Mouse (Mus musculus) WW6 (cell line): ENCODE measurements at regions not wholly inside any gene's neighbourhood (a gene's known extent, or its start where the extent isn't known, plus 50 kb on each side); places are given as distances from the start of the nearest gene placed in this dataset.

Experiments
- DNase-seq: peaks from one replicate; pipeline ENCODE4 v3.0.0-alpha.2; 2013; ENCODE audit warnings: low read depth, low spot score

GRCm38 (mm10) chr2:38420498-38420897 is 81.4 kb downstream of the Lhx2 start:
- DNase-seq = no peak

GRCm38 (mm10) chr2:38422406-38422805 is 83.3 kb downstream of the Lhx2 start:
- DNase-seq = no peak

- no peak for DNase-seq
Measured at GRCm38 (mm10) chr2:38423886-38424277, 84.8 kb downstream of the Lhx2 start.

GRCm38 (mm10) chr2:38424278-38424931 is 85.3 kb downstream of the Lhx2 start:
- DNase-seq = no peak

- no peak for DNase-seq
Measured at GRCm38 (mm10) chr2:38424976-38425375, 85.9 kb downstream of the Lhx2 start.

- DNase-seq = peak; percentile 18
Measured at GRCm38 (mm10) chr2:38429752-38430378, 81.6 kb upstream of the Nek6 start.

- DNase-seq = no peak
Measured at GRCm38 (mm10) chr2:38431546-38431945, 79.9 kb upstream of the Nek6 start.

GRCm38 (mm10) chr2:38433736-38434135 is 77.7 kb upstream of the Nek6 start:
- DNase-seq = no peak

- no peak for DNase-seq
Measured at GRCm38 (mm10) chr2:38436701-38437100, 74.7 kb upstream of the Nek6 start.

GRCm38 (mm10) chr2:38439191-38439590 is 72.3 kb upstream of the Nek6 start:
- DNase-seq = no peak

- DNase-seq = no peak
Measured at GRCm38 (mm10) chr2:38439973-38440372, 71.5 kb upstream of the Nek6 start.

GRCm38 (mm10) chr2:38449092-38449491 is 62.4 kb upstream of the Nek6 start:
- DNase-seq = no peak

- DNase-seq = no peak
Measured at GRCm38 (mm10) chr2:38456571-38456970, 54.9 kb upstream of the Nek6 start.

GRCm38 (mm10) chr2:38460367-38460766 is 51.1 kb upstream of the Nek6 start:
- DNase-seq = no peak

GRCm38 (mm10) chr2:38460825-38461540 is 50.5 kb upstream of the Nek6 start:
- no peak for DNase-seq
